Mouse (Mus musculus) kidney, embryonic 16.5 days (tissue): Measurements from ENCODE around the gene Rdh5. TPM values are rescaled to one million over a fixed set of nuclear protein-coding genes. Genes with fewer than 3 reads are reported as not detected.

ENCODE experiments used
- ATAC-seq: fragments of 200-750 bp; cut with Nextera tagmentation; 2 replicates; pipeline ENCODE4 v1.8.0; 2017; ENCODE audit warnings: moderate TSS enrichment; ENCODE audit not compliant: low FRiP score, low TSS enrichment
- H3K27ac ChIP-seq: fragments of 300-500 bp; sonication (generic); 2 replicates; pipeline ENCODE4 v1.5.1; 2014; ENCODE audit warnings: low read length
- H3K27me3 ChIP-seq: fragments of 300-500 bp; sonication (generic); 2 replicates; pipeline ENCODE4 v1.6.1; 2014; ENCODE audit warnings: low read length, control low read depth, mixed read lengths; ENCODE audit not compliant: insufficient read depth
- H3K36me3 ChIP-seq: fragments of 300-500 bp; sonication (generic); 2 replicates; pipeline ENCODE4 v1.6.1; 2014; ENCODE audit warnings: low read length, control low read depth, mixed read lengths; ENCODE audit not compliant: insufficient read depth
- H3K4me1 ChIP-seq: fragments of 300-500 bp; sonication (generic); 2 replicates; pipeline ENCODE4 v1.6.1; 2014; ENCODE audit warnings: low read length, control low read depth, mixed read lengths; ENCODE audit not compliant: insufficient read depth
- H3K4me2 ChIP-seq: fragments of 300-500 bp; sonication (generic); replicated peaks from 2 replicates; pipeline ENCODE4 v1.6.1; 2014; ENCODE audit warnings: low read depth, low read length
- H3K4me3 ChIP-seq: fragments of 300-500 bp; sonication (generic); 2 replicates; pipeline ENCODE4 v1.5.1; 2014; ENCODE audit warnings: mild to moderate bottlenecking, low read length
- H3K9ac ChIP-seq: fragments of 300-500 bp; sonication (generic); replicated peaks from 2 replicates; pipeline ENCODE4 v1.6.1; 2014; ENCODE audit warnings: low read length
- H3K9me3 ChIP-seq: fragments of 300-500 bp; sonication (generic); 2 replicates; pipeline ENCODE4 v1.6.1; 2016; ENCODE audit warnings: low read length, control low read depth
- WGBS: fragments of 180-500 bp; shearing (Covaris S2); extraction: QIAGEN DNeasy Blood & Tissue Kit; methylation state at CpG from one replicate; pipeline ENCODE4 v1.1.7; 2014; 5-methylcytosine and 5-hydroxymethylcytosine counted together
- polyA plus RNA-seq: library from polyadenylated mRNA; unstranded; fragments of >200 nt; fragmentation: Nextera tagmentation; extraction: Ambion mirVana; gene quantifications from 2 replicates; pipeline ENCODE4 v1.2.1, GENCODE M21; 2015

Gene Rdh5
- 17.7 and 20.5 TPM in 2 replicates for polyA plus RNA-seq

DNA sequence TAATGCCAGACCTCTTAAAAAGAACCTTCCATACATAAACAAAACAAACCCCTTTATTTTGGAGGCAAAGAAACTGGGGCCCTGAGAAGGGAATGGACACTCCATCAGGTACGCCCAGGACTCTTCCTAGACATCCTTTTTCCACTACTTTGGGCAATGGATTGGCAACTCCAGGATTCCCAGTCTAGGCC, at the start of gene Rdh5:
Rdh5 (minus strand) TSS at position 67 of the 191 bp plus-strand sequence.
- Histone ChIP-seq H3K4me3 (peak within 1 kb of the TSS; percentile 83), H3K27ac (peak within 1 kb of the TSS; percentile 98), H3K36me3 (peaks cover 7% of the 10 kb centered on the region), H3K4me1 (peaks cover 48% of the 10 kb centered on the region), H3K9ac (peak within 1 kb of the TSS; percentile 83), H3K9me3 (no peaks in the 10 kb centered on the region), H3K27me3 (0 out of 2 replicates have a peak, but pooled peaks cover 3% of the 10 kb centered on the region), H3K4me2 (peak within 1 kb of the TSS; percentile 90)
- ATAC-seq, result no peak
- WGBS, result 16% methylated on average over 1 of the region's 1 CpGs

DNA sequence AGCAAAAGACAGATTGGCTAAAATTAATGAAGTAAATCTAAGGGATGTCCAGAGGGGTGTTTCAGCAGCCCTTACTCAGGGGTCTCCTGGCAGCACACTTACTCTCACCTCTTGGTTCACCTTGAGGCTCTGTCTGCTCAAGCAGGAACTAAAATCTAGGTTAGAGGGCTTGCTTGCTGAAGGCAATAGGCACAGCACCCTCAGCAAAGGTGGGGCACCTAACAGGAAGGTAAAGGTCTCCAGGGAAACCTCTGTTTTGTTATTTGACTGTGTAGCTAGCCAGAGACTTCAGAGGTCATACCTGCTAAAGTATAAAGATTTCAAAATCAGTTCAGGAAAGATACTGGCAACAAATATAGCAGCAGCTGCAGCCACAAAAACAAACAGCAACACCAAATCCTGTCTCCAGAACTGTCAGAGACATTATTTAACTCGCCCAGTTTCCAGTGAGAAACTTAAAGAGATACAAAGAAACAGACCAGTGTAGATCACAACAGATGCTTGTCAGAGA, 48.1 kb upstream of the Rdh5 start:
- no peak for ATAC-seq
- no peak overlapping the region for H3K4me3 ChIP-seq
- H3K36me3 ChIP-seq, result no peaks in the 10 kb centered on the region
- H3K9me3 ChIP-seq, result no peaks in the 10 kb centered on the region
- H3K4me1 ChIP-seq, result no peaks in the 10 kb centered on the region
- WGBS, result 44% methylated on average over 1 of the region's 1 CpGs
- H3K4me2 ChIP-seq, result no peak overlapping the region
- no peak overlapping the region for H3K27ac ChIP-seq
- no peak overlapping the region for H3K9ac ChIP-seq
- no peaks in the 10 kb centered on the region for H3K27me3 ChIP-seq

DNA sequence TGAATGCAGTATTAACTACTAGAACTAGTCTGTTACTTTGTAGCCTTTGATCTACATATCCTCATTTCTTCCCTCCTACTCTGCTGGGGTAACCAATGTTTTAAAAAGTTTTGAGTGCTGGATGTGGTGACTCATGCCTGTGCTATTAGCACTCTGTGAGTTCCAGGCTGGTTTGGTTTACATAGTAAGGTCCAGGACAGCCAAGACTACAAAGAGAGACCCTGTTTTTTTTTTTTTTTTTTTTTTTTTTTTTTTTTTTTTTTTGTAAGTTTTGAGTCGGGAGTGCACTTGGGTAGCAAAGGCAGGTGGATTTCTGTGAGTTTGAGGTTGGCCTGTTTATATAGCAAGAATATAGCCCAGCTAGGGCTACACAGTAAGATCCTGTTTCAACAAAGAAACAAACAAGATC, 45.7 kb upstream of the Rdh5 start:
- H3K9ac ChIP-seq, result no peak overlapping the region
- 23% methylated on average over 1 of the region's 1 CpGs for WGBS

DNA sequence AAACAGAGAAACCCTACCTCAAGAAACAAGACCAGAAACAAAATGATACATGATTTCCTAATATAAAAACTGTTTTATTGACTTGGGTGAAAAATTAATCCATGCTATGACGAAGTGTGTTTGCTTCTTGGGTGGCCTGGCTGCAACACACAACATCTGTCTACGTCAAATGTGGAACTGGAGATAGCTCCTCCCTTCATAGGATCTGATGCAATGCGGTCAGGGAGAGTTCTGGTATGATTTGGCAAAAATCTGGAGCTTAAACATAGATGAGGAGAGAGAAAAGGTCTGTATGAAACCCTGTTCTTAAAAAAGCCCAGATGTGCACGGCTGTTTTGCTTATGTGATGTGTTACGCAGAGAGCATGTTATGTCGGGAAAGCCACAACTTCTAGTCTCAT, 43.2 kb upstream of the Rdh5 start:
- WGBS, result 85% methylated on average over 6 of the region's 6 CpGs
- Histone ChIP-seq H3K27ac (no peak overlapping the region), H3K27me3 (no peaks in the 10 kb centered on the region), H3K36me3 (no peaks in the 10 kb centered on the region), H3K4me3 (no peak overlapping the region), H3K9me3 (no peaks in the 10 kb centered on the region), H3K9ac (no peak overlapping the region), H3K4me1 (no peaks in the 10 kb centered on the region), H3K4me2 (no peak overlapping the region)
- no peak for ATAC-seq

More for the DNA sequence above, 45.7 kb upstream of the Rdh5 start:
- Histone ChIP-seq H3K4me3 (no peak overlapping the region), H3K27me3 (no peaks in the 10 kb centered on the region), H3K4me1 (no peaks in the 10 kb centered on the region), H3K27ac (no peak overlapping the region), H3K9me3 (no peaks in the 10 kb centered on the region), H3K4me2 (no peak overlapping the region), H3K36me3 (no peaks in the 10 kb centered on the region)
- ATAC-seq, result no peak

DNA sequence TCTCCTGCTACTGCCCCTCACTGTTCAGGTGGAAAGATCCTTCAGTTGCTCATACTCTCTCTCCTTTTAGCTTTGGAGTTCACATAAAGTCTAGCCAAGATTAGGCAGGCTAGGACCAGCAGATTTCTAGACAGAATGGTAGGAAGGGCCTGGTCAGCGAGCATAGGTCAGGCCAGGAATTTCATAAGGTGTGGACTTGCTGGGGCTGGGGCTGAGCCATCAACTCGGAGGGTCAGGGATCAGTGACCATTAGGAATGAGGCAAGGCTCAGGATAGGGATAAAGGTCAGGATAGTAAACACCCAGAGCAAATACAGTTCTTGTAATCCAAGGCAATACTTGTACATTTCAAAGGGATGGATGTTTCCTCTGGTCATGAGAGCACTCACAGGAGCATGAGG, 42.3 kb upstream of the Rdh5 start:
- no peaks in the 10 kb centered on the region for H3K9me3 ChIP-seq
- H3K4me1 ChIP-seq, result no peaks in the 10 kb centered on the region
- H3K27me3 ChIP-seq, result no peaks in the 10 kb centered on the region
- no peaks in the 10 kb centered on the region for H3K36me3 ChIP-seq
- WGBS, result 50% methylated on average over 2 of the region's 2 CpGs
- H3K27ac ChIP-seq, result no peak overlapping the region
- peak; percentile 90 for ATAC-seq
- no peak overlapping the region for H3K4me2 ChIP-seq
- no peak overlapping the region for H3K4me3 ChIP-seq
- H3K9ac ChIP-seq, result no peak overlapping the region

DNA sequence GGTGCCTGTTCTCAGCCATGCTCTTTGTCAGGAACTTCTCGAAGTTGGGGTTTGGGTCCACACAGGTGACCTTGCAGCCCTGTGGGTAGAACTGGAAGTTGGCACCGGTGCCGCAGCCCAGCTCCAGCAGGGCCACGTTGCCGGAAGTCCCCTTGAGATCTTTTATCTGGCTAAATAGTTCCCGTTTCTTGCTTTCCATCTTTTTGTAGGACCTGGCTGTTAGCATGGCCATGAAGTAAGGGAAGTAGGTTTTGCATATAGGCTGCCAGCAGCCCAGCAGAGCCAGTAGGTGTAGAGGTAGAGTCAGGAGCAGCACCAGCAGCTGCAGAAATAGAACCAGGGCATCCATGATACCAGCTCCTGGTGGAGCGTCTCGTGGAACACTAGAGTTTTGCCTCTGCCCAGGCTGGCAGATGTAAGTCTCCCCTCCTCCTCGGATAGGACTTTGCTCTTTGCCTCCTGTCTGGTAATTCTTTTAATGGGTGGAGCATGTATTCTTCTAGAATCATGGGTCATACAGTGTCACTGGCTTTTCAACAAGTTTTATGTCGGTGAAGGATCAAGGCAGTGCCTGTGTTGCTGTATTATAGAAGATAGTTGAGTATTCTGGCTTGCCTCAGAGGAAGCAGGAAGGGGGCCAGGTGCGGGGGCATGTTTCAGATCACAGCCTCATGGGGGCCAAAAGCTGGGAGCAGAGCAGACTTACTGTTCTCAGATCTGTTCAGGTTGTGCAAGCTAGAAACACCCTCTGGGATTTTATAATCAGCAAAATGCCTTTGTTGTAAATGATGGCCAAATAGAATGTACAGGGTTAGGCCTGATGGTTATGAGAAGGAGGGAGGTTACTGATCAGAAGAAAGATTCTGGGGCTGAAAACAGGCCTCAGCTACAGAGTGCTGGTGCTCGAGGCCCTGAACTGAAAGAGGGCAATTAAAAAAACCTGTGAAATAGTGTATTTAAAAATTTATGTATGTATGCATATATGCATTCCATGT, 38.2 kb upstream of the Rdh5 start, which contains the start of gene Mettl7b:
Mettl7b (minus strand) TSS at position 399 of the 995 bp plus-strand sequence.
- no peak within 1 kb of the TSS for H3K4me3 ChIP-seq
- ATAC-seq, result no peak
- H3K4me1 ChIP-seq, result no peaks in the 10 kb centered on the region
- H3K27me3 ChIP-seq, result no peaks in the 10 kb centered on the region
- no peak within 1 kb of the TSS for H3K9ac ChIP-seq
- no peaks in the 10 kb centered on the region for H3K9me3 ChIP-seq
- no peak within 1 kb of the TSS for H3K27ac ChIP-seq
- WGBS, result 78% methylated on average over 12 of the region's 12 CpGs
- H3K36me3 ChIP-seq, result no peaks in the 10 kb centered on the region
- H3K4me2 ChIP-seq, result no peak within 1 kb of the TSS

DNA sequence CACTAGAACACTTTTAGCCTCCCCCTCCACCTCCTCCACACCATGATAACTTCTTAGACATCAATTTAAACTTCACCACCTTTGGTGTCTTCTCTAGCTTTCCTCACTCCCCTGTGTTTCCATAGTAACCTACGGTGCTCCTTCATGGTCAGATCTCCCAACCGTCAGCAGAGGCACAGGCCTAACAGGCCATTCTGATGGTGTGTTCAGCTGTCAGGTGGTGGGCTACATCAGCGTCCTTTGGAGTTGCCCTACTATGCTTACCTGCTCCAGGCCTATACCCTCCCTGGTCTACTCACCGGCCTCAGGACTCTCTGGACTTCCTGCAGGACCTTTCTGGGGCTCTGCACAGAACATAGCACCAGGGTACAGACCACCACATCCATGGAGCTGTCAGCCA, 37.5 kb upstream of the Rdh5 start:
- no peaks in the 10 kb centered on the region for H3K36me3 ChIP-seq
- no peaks in the 10 kb centered on the region for H3K4me1 ChIP-seq
- no peak overlapping the region for H3K4me2 ChIP-seq
- H3K27ac ChIP-seq, result no peak overlapping the region
- no peak for ATAC-seq
- H3K9ac ChIP-seq, result no peak overlapping the region
- no peaks in the 10 kb centered on the region for H3K9me3 ChIP-seq
- WGBS, result 69% methylated on average over 4 of the region's 4 CpGs
- H3K27me3 ChIP-seq, result no peaks in the 10 kb centered on the region
- H3K4me3 ChIP-seq, result no peak overlapping the region

DNA sequence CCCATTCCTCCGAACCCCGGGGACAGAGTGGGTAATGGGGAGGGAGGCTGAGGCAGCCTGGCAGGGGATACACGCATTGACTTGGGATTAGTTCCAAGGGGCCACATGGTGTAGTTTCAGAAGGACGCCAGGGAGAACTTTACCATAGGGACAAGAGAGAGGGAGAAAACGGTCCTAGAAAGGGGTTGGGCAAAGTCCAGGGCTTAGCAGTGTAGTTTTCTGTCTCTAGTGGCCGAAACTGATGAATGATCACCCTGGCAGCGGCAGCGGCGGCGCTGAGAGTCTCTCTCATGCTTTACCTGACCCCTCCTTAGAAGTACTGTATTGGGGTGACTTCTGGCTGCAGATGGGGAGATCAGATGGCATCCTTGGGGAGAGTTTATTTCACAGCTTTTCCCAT, 35.7 kb upstream of the Rdh5 start:
- no peak overlapping the region for H3K27ac ChIP-seq
- H3K27me3 ChIP-seq, result no peaks in the 10 kb centered on the region
- no peaks in the 10 kb centered on the region for H3K9me3 ChIP-seq
- H3K4me1 ChIP-seq, result no peaks in the 10 kb centered on the region
- H3K4me3 ChIP-seq, result no peak overlapping the region
- H3K9ac ChIP-seq, result no peak overlapping the region
- no peak for ATAC-seq
- no peaks in the 10 kb centered on the region for H3K36me3 ChIP-seq
- WGBS, result 79% methylated on average over 10 of the region's 10 CpGs
- H3K4me2 ChIP-seq, result no peak overlapping the region

DNA sequence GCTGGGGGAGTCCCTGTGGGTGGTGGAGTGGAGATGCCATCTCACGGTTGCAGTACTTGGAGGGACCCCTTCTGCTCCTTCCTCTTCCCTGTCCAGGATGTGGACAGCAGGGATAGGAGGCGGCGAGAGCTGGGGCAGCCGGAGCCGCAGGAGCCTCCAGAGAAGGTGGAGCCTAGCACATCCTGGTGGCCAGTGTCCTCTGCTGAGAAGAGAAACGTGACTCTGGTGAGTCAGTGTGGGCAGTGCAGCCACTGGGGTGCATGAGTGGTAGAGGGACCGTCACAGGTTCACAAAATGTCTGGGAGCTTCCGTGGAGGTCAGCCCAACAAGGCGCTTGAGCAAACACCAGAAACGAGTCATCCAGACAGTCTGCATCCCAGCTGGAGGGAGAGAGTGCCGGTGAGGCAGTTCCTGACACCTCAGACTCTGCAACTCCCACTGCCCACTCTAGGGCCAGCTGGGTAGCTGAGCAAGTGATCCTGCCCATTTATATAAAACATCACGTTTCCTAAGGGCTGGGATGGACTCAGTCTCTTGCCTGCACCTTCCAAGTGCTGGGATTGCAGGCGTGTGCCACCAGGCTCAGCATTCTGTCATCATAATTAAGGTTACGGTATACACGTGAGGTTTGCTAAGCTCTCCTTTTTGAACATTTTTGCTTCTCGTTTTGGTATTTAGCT, 27.7 kb upstream of the Rdh5 start:
- H3K9ac ChIP-seq, result no peak overlapping the region
- H3K4me2 ChIP-seq, result no peak overlapping the region
- peak; percentile 36; the same call in 1 of the 2 replicates for ATAC-seq
- no peaks in the 10 kb centered on the region for H3K9me3 ChIP-seq
- H3K27me3 ChIP-seq, result no peaks in the 10 kb centered on the region
- H3K36me3 ChIP-seq, result no peaks in the 10 kb centered on the region
- no peak overlapping the region for H3K4me3 ChIP-seq
- WGBS, result 49% methylated on average over 16 of the region's 16 CpGs
- no peaks in the 10 kb centered on the region for H3K4me1 ChIP-seq
- H3K27ac ChIP-seq, result no peak overlapping the region

DNA sequence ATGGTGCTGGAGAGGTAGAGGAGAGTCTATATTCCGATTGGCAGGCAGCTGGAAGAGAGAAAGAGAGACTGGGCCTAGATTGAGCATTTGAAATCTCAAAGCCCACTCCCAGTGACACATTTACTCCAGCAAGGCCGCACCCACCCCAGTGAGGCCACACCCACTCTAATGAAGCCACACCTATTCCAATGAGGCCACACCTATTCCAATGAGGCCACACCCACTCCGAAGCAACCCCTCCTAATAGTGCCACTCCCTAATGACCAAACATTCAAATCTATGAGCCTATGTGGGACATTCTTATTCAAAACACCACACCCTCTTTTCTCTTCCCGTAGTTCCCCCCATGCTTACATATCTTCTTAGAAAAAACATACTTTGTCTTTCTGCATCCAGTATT, 24.8 kb upstream of the Rdh5 start:
- no peak overlapping the region for H3K27ac ChIP-seq
- no peak overlapping the region for H3K4me3 ChIP-seq
- no peak for ATAC-seq
- no peak overlapping the region for H3K4me2 ChIP-seq
- H3K4me1 ChIP-seq, result no peaks in the 10 kb centered on the region
- WGBS, result 92% methylated on average over 4 of the region's 4 CpGs
- H3K27me3 ChIP-seq, result no peaks in the 10 kb centered on the region
- no peaks in the 10 kb centered on the region for H3K9me3 ChIP-seq
- H3K9ac ChIP-seq, result no peak overlapping the region
- no peaks in the 10 kb centered on the region for H3K36me3 ChIP-seq
